Mouse (Mus musculus) heart, embryonic 12.5 days (tissue): Measurements from ENCODE around the gene Ifngr1. TPM values are rescaled to one million over a fixed set of nuclear protein-coding genes. Genes with fewer than 3 reads are reported as not detected.
A peak's percentile ranks its signal among the peaks of the same experiment; 100 is the strongest.
"Not testable (repeated sequence)": the region's sequence is repeated elsewhere in the genome, so short reads cannot be mapped to it uniquely, and the experiment has no call there.

Experiments used
- ATAC-seq: fragments of 200-750 bp; cut with Nextera tagmentation; 2 replicates; pipeline ENCODE4 v1.8.0; 2017; ENCODE audit warnings: moderate TSS enrichment, moderate library complexity; ENCODE audit not compliant: insufficient number of reproducible peaks, low FRiP score
- H3K27ac ChIP-seq: fragments of 300-500 bp; sonication (generic); 2 replicates; pipeline ENCODE4 v1.5.1; 2016; ENCODE audit warnings: mild to moderate bottlenecking, moderate library complexity; ENCODE audit not compliant: poor library complexity, severe bottlenecking
- H3K27me3 ChIP-seq: fragments of 300-500 bp; sonication (generic); replicated peaks from 2 replicates; pipeline ENCODE4 v1.6.1; 2016; ENCODE audit warnings: mild to moderate bottlenecking, moderate library complexity
- H3K36me3 ChIP-seq: fragments of 300-500 bp; sonication (generic); 2 replicates; pipeline ENCODE4 v1.6.1; 2016; ENCODE audit warnings: mild to moderate bottlenecking, moderate library complexity
- H3K4me1 ChIP-seq: fragments of 300-500 bp; sonication (generic); replicated peaks from 2 replicates; pipeline ENCODE4 v1.6.1; 2016; ENCODE audit warnings: mild to moderate bottlenecking
- H3K4me2 ChIP-seq: fragments of 300-500 bp; sonication (generic); 2 replicates; pipeline ENCODE4 v1.6.1; 2016; ENCODE audit warnings: mild to moderate bottlenecking, moderate library complexity
- H3K4me3 ChIP-seq: fragments of 300-500 bp; sonication (generic); 2 replicates; pipeline ENCODE4 v1.5.1; 2016; ENCODE audit warnings: mild to moderate bottlenecking
- H3K9ac ChIP-seq: fragments of 300-500 bp; sonication (generic); 2 replicates; pipeline ENCODE4 v1.6.1; 2016; ENCODE audit warnings: mild to moderate bottlenecking, moderate library complexity
- H3K9me3 ChIP-seq: fragments of 300-500 bp; sonication (generic); replicated peaks from 2 replicates; pipeline ENCODE4 v1.6.1; 2016; ENCODE audit warnings: mild to moderate bottlenecking, moderate library complexity
- WGBS: fragments of 180-500 bp; shearing (Covaris S2); methylation state at CpG from one replicate; pipeline ENCODE4 v1.1.7; 2016; 5-methylcytosine and 5-hydroxymethylcytosine counted together
- polyA plus RNA-seq: library from polyadenylated mRNA; unstranded; fragments of >200 nt; fragmentation: Nextera tagmentation; extraction: Ambion mirVana; gene quantifications from 2 replicates; pipeline ENCODE4 v1.2.1, GENCODE M21; 2016

Gene Ifngr1
- polyA plus RNA-seq, 1 experiment from 2014 or later, result 33.0 TPM

DNA sequence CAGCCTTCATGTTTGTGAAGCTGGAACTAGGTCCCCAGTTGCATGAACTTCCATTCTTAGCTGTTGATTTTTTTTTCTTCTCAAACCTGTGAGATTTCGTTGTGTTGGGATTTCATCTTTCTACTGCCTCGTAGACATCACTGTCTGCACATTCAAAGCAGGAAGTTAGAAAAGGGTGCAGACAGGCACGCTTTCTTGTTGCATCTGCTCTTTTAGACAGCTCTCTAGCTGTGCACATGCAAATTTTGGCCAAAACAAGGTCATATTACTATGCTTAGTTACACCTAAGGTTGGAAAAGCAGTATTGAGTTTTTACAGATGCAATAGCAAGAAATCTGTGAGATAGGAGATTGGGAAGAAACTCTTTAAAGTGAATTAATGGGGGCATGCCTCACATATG is 4.5 kb upstream of the Ifngr1 start:
- Histone ChIP-seq H3K4me1 (peaks cover 11% of the 10 kb centered on the region; the same call in 1 of the 2 replicates), H3K9me3 (no peaks in the 10 kb centered on the region), H3K27ac (no peak overlapping the region), H3K4me2 (no peak overlapping the region), H3K4me3 (no peak overlapping the region), H3K27me3 (no peaks in the 10 kb centered on the region), H3K9ac (no peak overlapping the region), H3K36me3 (no peaks in the 10 kb centered on the region)
- no peak for ATAC-seq
- 74% methylated on average over 3 of the region's 3 CpGs for WGBS

DNA sequence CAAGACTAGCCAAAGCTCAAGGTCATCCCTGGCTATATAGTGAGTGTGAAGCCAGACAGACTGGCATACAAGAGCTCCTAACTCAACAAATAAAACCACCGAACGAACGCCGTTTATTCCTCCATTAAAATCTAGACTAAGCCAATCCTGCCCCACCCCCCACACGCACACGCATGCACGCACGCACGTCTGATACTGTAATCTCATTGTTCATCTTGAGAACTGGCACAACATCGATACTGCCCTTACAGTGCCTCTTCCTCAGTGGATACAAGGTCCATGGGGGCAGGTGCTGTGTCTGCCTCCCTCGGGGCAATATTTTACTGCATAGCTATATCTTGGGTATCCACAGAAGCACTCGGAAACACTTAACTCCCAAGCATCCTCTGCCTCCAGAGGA is 2.1 kb upstream of the Ifngr1 start:
- ATAC-seq, result no peak
- Histone ChIP-seq H3K36me3 (no peaks in the 10 kb centered on the region), H3K9ac (no peak overlapping the region), H3K27ac (no peak overlapping the region), H3K9me3 (no peaks in the 10 kb centered on the region), H3K4me2 (no peak overlapping the region), H3K4me1 (peaks cover 19% of the 10 kb centered on the region), H3K27me3 (no peaks in the 10 kb centered on the region), H3K4me3 (no peak overlapping the region)
- 83% methylated on average over 12 of the region's 12 CpGs for WGBS

DNA sequence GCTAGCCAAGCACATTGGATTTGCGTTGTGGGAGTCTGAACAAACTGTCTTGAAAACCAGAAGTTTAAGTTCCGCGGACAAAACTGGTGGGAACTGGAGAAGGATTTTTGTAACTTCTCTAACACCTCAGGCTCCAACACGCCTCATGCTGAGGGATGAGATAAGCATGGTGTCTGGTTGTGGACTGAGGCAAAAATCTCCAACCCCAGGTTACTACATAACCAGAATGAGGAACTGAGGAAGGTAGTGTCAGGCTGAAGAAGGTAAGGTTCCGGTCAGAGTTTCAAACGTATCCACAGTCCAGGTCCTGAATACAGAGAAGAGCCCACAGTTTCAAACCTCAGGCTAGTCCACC is 486 bp upstream of the Ifngr1 start:
- Histone ChIP-seq H3K4me3 (peak overlapping the region; percentile 63), H3K4me1 (peaks cover 25% of the 10 kb centered on the region), H3K9me3 (no peaks in the 10 kb centered on the region), H3K27me3 (no peaks in the 10 kb centered on the region), H3K27ac (peak overlapping the region; percentile 16), H3K36me3 (no peaks in the 10 kb centered on the region), H3K4me2 (peak overlapping the region; percentile 83), H3K9ac (no peak overlapping the region)
- peak; percentile 10; the same call in 1 of the 2 replicates for ATAC-seq
- WGBS, result 21% methylated on average over 6 of the region's 6 CpGs

DNA sequence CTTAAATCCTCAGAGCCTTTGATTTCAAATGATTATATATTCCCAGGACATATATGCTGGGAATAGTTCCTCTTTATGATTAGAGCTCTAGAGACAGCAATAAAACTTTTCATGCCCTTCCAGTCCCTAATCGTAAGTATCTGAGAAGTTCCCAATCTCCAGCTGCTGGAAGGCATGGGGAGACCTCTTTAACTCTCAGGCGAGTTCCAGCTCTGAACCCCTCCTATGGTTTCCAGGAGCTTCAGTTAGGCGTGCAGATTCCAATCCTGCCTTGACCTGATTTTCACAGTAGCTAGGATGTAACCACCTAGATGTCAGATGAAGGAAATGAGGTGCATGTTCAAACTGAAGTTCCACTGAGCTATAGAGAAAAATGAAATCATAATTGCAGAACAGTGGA is 807 bp downstream of the Ifngr1 start:
- H3K4me2 ChIP-seq, result peak overlapping the region; percentile 83
- ATAC-seq, result no peak
- H3K27ac ChIP-seq, result no peak overlapping the region
- 0 out of 2 replicates have a peak, but pooled peaks cover 4% of the 10 kb centered on the region for H3K36me3 ChIP-seq
- H3K4me1 ChIP-seq, result peaks cover 33% of the 10 kb centered on the region
- WGBS, result 5% methylated on average over 3 of the region's 3 CpGs
- peak overlapping the region; percentile 82 for H3K9ac ChIP-seq
- H3K9me3 ChIP-seq, result no peaks in the 10 kb centered on the region
- no peaks in the 10 kb centered on the region for H3K27me3 ChIP-seq
- peak overlapping the region; percentile 63 for H3K4me3 ChIP-seq

DNA sequence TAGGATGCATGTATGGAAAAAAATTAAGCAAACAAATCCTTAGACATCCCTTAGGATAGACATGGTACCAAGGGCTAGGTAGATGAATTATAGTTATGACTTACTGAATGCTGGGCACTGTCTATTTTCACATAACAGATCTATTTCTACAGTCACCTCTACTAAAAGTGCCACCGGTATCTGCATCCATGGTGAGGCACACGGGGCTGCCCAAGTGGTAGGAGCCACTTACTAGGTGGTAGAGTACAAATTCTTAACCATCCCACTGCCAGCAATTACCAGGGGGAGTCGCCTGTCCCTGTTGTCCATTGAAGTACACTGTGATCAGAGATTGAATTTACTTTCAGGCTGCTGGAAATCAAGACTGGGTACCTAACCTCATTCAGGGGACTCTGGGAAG is 1.5 kb downstream of the Ifngr1 start:
- 84% methylated on average over 3 of the region's 3 CpGs for WGBS
- ATAC-seq, result no peak
- Histone ChIP-seq H3K36me3 (peaks cover 10% of the 10 kb centered on the region), H3K4me1 (peaks cover 33% of the 10 kb centered on the region), H3K27ac (no peak overlapping the region), H3K27me3 (no peaks in the 10 kb centered on the region), H3K9ac (no peak overlapping the region), H3K4me3 (no peak overlapping the region), H3K9me3 (no peaks in the 10 kb centered on the region), H3K4me2 (no peak overlapping the region)

DNA sequence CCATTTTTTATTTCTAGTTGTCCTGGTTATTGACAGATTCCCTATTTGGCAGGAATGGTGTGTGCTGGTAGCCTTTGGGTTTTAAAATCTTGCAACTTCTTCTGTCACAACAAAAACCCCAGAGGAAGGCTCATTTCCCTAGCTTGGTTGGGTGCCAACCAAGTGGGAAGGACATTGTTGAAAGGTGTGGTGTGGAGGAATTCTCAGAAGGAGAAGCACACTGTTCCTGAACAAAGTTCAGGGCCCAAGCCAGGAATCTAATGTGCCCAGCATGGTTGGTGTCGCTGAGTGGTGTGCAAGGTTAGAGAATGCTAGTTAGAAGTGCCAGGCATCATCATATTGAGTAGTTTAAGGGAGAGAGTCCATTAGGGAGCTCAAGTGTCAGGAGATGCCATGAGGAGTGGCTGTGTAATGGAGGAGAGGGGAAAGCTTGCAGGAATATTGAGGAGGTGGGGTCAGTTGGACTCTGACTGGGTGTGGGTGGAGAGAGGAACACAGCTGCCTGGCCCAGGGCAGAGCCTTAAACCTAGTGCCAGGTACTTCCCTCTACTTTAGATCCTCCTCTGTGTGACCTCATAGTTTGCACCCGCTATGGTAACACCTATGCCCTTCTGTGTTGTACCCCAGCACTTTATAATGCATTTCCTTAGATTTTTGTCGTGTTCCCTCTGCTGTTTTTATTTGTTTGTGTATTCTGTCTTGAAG is 2.6 kb downstream of the Ifngr1 start:
- no peaks in the 10 kb centered on the region for H3K27me3 ChIP-seq
- peaks cover 21% of the 10 kb centered on the region for H3K36me3 ChIP-seq
- H3K4me2 ChIP-seq, result no peak overlapping the region
- no peak overlapping the region for H3K4me3 ChIP-seq
- no peaks in the 10 kb centered on the region for H3K9me3 ChIP-seq
- peaks cover 33% of the 10 kb centered on the region for H3K4me1 ChIP-seq
- WGBS, result 86% methylated on average over 3 of the region's 3 CpGs
- no peak overlapping the region for H3K9ac ChIP-seq
- H3K27ac ChIP-seq, result no peak overlapping the region
- no peak for ATAC-seq

DNA sequence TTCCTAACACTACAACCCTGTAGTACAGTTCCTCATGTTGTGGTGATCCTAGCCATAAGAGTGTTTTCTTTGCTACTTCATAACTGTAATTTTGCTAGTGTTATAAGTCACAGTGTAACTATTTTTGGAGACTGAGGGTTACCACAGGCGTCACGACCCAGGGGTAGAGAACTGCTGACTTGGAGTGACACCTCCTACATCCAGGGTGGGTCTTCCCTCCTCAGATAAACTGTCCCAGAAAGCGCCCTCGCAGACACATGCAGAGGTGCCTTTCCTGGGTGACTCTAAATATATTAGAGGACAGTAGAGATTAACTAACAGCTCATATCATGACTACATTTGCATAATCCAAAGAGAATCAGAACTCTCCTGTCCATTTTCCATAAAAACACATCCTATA is 5.1 kb downstream of the Ifngr1 start:
- H3K9ac ChIP-seq, result no peak overlapping the region
- 55% methylated on average over 4 of the region's 4 CpGs for WGBS
- H3K27ac ChIP-seq, result no peak overlapping the region
- ATAC-seq, result no peak
- peaks cover 3% of the 10 kb centered on the region; the same call in 1 of the 2 replicates for H3K9me3 ChIP-seq
- peaks cover 33% of the 10 kb centered on the region for H3K36me3 ChIP-seq
- peaks cover 30% of the 10 kb centered on the region for H3K4me1 ChIP-seq
- no peak overlapping the region for H3K4me3 ChIP-seq
- no peaks in the 10 kb centered on the region for H3K27me3 ChIP-seq
- no peak overlapping the region for H3K4me2 ChIP-seq

DNA sequence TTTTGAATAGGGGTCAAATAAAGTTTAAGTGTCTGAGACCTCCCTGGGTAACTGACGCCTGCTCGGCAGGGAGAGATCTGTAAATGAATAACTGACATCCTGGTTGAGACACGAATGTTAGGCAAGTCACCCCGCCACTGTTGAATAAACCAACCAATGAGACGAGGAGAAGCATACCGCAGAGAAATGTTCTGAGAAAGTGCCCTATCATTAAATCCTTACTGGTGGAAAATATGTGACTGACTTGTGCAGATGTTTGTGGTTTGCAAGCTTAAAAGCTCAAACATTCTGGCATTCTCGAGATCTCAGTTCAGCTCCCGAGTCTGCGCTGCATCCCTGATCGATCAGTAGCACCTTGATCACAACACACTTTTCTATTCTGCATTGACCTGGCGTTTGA is 6.3 kb downstream of the Ifngr1 start:
- Histone ChIP-seq H3K4me2 (no peak overlapping the region), H3K9ac (no peak overlapping the region), H3K4me1 (peaks cover 28% of the 10 kb centered on the region), H3K27me3 (no peaks in the 10 kb centered on the region), H3K36me3 (peaks cover 44% of the 10 kb centered on the region), H3K4me3 (no peak overlapping the region), H3K9me3 (peaks cover 3% of the 10 kb centered on the region; the same call in 1 of the 2 replicates), H3K27ac (no peak overlapping the region)
- 86% methylated on average over 11 of the region's 11 CpGs for WGBS
- no peak for ATAC-seq

DNA sequence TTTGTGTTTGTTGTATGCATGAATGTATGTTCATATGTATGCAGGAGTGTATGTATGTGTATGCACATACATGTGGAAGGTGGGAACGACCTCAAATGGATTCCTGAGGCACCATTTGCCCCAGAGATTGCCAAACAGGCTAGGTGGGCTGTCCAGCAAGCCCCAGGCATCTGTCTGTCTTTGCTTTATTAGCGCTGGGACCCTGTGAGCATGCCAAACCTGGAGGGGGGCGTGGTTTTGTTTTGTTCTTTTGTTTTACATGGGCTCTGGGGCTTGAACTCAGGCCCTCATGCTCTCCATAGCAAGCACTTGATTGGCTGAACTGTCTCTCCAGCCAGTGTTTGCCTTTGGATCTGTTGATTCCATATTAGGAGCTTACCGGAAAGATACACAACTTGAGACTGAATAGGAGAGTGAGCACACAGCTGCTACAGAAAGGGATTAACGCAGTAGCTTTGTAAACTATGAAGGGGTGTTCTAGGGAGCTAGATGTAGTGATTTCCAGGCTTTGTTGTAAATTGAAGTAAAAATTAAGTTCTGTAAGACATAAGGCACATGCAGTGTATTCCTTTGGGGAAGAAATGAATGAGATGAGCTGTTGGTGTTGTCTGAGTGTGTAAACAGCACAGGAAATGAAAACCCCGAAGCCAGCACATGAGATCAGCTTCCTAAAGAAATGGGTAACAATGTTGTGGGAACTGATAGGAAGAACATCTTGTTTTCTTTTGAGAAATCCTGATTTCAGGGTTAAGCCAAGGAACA is 7.8 kb downstream of the Ifngr1 start:
- 73% methylated on average over 6 of the region's 6 CpGs for WGBS
- Histone ChIP-seq H3K4me1 (peaks cover 15% of the 10 kb centered on the region), H3K4me3 (no peak overlapping the region), H3K9ac (no peak overlapping the region), H3K36me3 (peaks cover 57% of the 10 kb centered on the region), H3K27me3 (no peaks in the 10 kb centered on the region), H3K4me2 (no peak overlapping the region), H3K9me3 (peaks cover 3% of the 10 kb centered on the region; the same call in 1 of the 2 replicates), H3K27ac (no peak overlapping the region)
- no peak for ATAC-seq

DNA sequence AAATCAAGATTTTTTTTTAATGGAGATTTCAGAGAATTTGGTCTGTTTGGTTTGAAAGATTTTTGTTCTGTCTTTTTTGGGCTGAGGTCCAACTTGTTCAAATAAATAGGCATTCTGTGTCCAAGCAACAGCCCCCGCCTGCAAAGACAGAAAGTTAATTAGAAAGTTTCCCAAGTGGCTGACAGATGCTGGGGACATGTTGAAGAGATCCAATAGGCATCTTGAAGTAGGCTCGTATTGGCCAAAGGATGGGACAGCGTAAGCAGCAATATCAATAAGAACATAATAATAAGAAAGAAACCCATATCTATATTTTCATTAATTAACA is 8.3 kb downstream of the Ifngr1 start:
- Histone ChIP-seq H3K9ac (no peak overlapping the region), H3K9me3 (peaks cover 3% of the 10 kb centered on the region; the same call in 1 of the 2 replicates), H3K4me1 (peaks cover 12% of the 10 kb centered on the region), H3K27me3 (no peaks in the 10 kb centered on the region), H3K27ac (no peak overlapping the region), H3K36me3 (peaks cover 62% of the 10 kb centered on the region), H3K4me2 (no peak overlapping the region), H3K4me3 (no peak overlapping the region)
- 87% methylated on average over 3 of the region's 3 CpGs for WGBS
- no peak for ATAC-seq

DNA sequence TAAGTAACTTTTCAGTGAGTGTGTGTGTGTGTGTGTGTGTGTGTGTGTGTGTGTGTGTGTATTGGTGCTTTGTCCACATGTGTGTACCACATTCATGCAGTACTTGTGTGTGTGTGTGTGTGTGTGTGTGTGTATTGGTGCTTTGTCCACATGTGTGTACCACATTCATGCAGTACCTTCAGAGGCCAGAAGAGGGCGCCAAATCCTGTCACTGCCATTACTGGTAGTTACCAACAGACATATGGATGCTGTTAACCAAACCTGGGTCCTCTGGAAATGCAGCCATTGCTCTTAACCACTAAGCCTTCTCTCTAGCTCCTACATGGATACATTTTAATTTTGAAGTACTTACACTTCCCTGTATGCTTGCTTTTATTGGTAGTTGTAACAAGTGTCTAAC is 9.8 kb downstream of the Ifngr1 start:
- peaks cover 77% of the 10 kb centered on the region for H3K36me3 ChIP-seq
- H3K4me2 ChIP-seq, H3K27me3 ChIP-seq, H3K9me3 ChIP-seq, H3K9ac ChIP-seq, H3K27ac ChIP-seq, ATAC-seq, H3K4me1 ChIP-seq, H3K4me3 ChIP-seq: not testable (repeated sequence)
- WGBS, result 38% methylated on average over 1 of the region's 1 CpGs
